Mouse (Mus musculus) cerebellum, adult (tissue): Measurements from ENCODE around the gene Klhl10.

ENCODE experiments used
- ATAC-seq: cut with Nextera tagmentation; 2 replicates; pipeline ENCODE4 v1.9.2; 2017; ENCODE audit warnings: mild to moderate bottlenecking, moderate library complexity, mixed read lengths; ENCODE audit not compliant: insufficient number of reproducible peaks, low FRiP score, low TSS enrichment

Gene Klhl10

DNA sequence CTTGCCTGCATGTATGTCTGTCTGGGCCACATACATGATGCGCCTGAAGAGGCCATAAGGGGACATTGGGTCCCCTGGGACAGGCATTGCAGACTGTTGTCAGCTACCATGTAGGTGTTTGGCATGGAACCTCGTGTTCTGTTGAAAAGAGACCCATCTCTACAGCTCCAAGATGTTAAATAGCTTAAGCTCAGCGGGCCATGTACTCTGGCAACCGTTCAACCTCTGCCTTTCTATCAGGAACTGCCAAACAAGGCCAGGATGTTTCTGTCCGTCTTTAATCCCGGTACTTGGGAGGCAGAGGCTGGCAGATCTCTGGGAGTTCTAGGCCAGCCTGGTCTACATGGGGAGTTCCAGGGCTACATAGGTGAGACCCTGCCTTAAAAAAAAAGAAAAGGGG, 908 bp downstream of the Klhl10 start:
- no peak for ATAC-seq

DNA sequence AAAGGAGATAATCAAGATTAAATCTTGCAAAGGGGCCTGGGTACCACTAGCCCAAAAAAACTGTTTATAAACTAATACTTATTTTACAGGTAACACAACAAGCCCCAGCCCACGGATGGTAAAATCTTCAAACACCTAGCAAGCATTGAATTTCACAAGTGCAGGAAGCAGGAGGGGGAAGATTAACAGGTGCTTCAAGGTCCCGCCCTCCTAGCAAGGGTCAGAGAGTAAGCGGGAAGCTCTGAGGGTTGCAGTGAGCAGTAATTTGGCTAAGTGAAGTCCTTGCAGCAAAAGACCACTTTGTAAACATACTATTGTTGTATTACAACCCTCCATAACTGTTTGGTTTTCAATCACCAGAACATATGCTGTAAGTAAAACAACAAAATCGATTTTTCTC, 15.5 kb downstream of the Klhl10 start:
- ATAC-seq, result no peak

DNA sequence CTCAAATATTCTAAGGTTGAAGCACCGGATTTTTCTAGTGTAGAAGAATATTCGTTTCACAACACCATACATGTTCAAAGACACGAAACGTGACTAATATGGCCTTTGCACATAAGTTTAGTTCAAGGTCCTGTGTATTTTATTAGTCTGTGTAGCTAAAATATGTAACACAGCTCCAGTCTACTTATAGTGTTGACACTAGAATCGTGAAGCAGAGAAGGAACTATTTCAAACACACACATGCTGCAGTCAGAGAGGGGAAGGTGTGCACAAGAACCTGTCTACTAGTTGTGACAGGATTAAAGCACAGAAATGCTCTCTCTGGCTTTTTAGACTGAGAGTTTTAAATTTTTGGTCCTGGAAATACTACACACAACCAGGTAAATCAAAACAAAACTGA, 16.0 kb downstream of the Klhl10 start:
- ATAC-seq, result no peak

DNA sequence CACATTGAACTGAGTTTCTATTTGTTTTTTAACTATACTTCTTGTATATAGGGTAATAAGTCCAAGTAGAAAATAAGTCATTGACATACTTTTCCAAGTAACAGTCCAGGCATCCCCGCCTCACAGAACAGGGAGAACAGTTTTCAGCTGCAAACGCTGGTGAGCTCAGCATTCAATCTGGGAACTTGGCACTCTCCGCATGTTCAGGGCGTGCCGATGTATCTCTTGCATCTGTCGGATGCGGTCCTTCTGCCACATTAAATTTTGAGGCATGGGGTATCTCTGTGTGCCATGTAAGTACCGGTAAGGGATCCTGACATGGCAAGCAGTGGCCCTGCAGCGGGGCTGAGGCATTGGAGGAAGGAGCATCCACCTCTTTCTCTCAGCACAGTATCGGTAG, 21.0 kb downstream of the Klhl10 start:
- no peak for ATAC-seq

DNA sequence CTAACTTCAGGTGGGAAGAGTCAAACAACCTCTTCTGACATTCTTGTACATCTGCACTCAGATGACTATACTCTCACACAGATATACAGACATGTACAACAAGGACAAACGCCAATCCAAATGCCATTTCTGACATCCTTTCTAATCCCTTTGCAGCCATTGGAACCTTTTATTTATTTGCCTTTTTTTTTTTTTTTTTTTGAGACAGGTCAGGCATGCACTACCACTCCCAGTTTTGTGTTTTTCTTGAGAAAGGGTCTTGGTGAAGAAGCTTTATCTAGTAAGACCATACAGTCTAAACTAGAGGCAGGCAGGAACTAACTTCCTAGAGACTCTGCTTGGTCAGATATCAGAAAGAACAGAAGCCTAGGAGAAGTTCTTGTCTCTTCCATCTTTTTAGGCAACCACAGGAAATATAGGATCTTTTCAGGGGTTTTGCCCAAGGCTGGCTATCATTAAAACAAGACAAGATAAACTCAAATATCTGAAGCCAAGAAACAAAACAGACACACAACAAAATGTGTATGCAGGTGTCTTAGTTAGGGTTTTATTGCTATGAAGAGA, 23.6 kb downstream of the Klhl10 start:
- ATAC-seq, result no peak

DNA sequence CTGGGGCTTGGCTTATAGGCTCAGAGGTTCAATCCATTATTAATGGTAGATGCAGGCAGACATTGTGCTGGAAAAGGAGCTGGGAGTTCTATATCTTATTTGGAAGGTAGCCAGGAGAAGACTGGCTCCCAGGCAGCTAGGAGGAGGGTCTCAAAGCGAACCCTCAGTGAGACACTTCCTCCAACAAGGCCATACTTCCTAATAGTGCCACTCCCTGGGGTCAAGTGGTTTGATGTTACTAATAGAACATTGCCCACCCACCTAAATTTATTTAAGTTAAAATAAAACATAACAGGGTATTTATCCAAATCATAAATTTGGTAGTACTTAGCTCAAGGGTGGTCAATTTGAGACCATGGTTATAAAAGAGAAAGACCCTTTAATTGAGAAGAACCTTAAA, 24.1 kb downstream of the Klhl10 start:
- ATAC-seq, result no peak

DNA sequence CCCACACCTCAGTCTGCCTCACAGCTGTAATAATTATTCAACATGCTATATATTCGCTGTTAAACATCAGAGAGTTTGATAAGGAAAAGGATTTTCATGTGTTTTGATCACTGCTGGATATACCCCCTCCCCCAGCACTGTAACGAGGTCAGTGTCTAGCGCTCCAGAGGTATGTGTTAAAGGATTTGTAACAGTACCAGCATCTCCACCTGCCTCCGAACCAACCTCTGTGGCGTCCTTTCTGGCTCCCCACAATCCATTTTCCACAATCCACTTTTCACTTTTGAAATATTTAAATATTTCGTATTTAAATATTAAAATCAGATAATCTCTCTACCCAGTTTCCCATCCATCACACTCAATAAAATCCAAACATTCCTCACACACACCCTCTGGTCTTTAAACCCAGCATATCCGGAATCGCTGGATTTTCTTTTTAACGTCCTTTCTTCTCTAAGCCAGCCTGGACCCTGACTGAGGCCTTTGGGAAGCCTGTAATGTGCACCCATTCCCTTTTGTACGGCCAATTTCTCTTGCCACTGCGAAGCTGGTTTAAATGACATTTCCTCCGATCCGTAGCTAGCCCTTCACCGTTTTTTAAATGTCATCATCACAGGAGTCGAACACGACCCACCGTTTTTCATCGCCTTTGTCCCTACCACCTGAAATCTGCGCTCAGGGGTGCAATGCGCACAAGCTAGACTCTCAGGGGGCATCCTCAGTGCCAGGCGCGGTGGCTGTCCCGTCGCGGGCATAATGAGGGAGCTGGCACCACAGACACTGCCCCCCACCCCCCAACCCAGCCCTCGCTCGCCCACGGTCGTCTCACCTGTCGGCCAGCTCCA, 29.9 kb downstream of the Klhl10 start:
- ATAC-seq, result no peak

DNA sequence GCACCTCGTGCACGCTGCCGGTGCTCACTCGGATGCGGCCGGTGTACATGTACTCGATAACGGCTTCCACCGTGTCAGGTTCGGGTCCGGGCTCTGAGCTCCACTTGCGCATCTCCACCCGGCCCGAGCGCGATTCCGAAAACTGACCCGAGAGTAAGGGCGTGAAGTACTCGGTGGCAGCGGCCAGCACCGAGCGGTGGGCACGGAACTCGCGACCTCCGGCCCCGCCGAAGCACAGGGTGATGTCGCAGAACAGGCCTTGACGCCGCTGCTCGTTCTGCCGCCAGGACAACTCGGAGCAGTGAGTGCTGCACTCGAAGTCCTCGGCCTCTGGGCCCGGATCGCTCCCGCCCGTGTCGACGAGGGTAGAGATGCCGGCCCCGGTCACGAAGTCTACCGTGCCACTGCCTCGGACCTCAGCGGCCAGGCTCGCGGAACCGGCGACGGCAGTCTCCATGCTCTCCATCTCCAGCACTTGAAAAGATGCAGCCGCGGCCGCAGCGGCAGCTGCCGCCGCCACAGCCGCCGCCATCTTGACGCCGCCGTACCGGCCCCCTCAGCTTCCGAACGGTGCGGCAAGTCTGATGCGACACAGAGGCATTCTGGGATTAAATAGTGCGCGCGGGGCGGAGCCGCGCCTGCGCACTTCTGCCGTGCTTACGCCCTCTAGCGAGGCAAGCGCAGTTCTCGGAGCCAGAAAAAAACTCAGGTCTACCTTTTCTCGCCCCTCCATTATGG, 30.6 kb downstream of the Klhl10 start, which contains the start of gene Klhl11:
Gene Klhl11, minus strand, starts transcription at position 545 of the 738 bp plus-strand sequence.
- ATAC-seq, result peak; percentile 78; the same call in 1 of the 2 replicates

DNA sequence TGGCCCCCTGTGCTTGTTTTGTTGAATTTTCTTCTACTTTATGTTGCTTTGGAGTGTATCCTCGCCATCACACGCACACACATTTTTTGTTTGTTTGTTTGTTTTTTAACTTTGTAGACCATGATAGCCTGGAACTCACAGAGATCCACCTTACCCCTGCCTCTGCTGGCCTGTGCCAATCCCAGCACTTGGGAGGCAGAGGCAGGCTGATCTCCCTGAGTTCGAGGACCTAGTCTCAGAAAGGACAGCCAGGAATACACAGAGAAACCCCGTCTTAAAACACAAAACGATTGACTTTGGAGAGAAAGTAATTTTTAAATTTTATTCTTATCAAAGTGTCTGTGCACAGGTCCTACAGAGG, 31.2 kb downstream of the Klhl10 start:
- ATAC-seq, result no peak

DNA sequence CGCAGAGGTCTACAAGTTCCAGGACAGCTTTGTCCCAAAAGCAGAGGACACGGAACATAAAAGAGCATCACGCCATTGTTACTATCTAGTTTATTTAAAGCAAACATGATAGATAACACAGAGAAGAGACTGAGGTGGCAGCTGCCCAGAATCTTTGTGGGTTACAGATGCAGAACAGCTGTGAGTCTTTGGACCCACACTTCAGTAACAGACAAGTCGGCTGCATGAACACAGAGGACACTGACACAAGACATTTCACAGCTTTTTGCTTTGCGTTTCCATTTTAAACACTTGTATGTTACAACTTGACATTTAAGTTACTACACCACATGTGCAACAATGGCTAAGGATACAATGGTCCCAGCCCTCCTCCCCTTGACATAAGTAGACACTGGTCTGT, 34.6 kb downstream of the Klhl10 start:
- ATAC-seq, result no peak

DNA sequence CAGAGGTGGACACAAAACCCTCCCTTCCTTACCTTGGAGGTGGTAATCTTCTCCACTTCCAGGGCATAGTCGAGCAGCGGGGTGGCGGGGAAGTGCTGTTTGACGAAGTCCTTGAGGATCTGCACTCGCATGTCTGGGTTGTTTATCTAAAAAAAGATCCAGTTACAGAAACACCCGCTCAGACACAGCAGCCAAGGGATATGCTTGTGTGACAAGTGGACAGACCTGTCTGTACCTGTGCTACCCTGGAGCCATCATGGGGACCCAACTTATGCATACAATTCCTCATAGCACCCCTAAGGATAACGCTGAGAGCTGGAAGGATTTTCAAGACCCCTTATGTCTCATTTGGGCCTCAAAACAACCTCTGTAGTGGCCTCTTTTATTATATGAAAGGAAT, 37.4 kb downstream of the Klhl10 start:
- no peak for ATAC-seq

DNA sequence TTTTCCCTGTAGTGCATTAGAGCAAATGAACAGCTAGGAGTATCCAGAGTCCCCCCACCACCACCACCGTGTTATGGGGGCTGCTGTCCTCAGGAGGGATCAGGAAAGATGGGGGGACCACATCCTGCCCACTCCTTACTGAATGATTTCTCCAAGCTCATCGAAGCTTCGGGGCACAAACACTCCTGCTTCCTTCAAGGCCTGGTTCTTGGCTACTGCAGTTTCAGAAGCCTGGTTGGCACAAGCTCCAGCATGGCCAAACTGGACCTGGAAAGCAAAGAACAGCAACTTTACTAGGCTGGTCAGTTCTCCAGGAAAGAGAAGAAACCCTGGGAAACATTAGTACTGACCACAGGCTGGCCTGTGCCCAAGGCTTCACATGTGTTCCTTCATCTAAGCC, 42.7 kb downstream of the Klhl10 start:
- ATAC-seq, result no peak

DNA sequence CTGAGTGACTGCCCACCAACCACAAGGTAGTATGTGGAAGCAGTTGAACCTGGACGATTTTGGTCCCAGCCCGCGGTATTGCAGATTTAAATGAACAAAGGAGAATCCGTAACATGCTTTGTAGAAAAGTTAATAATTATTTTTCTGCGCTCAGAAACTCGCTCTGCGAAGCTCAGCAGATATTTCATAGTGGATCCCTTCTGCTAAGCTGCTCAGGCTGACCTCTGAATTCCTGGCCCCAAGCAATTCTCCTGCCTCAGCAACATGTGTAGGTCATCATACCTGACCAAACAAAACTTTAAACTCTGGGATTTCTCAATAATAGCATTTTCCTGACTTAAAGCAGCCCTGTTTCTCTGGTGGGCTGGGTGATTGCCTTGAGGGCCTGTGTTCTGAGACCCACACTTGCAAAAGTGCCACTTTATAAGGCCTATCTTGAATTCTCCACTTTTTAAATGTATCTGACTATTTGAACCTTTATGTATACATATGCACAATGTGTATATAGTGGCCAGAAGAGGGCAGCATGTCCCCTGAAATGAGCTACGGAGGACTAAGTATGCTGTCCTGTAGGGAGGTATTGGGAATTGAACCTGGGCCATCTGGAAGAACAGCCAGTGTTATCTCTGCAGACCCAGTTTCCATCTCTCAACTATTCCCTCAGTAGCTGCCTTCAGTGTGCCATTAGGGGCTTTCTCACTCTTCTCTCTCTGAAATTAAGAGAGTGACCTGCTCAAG, 44.3 kb downstream of the Klhl10 start:
- no peak for ATAC-seq

DNA sequence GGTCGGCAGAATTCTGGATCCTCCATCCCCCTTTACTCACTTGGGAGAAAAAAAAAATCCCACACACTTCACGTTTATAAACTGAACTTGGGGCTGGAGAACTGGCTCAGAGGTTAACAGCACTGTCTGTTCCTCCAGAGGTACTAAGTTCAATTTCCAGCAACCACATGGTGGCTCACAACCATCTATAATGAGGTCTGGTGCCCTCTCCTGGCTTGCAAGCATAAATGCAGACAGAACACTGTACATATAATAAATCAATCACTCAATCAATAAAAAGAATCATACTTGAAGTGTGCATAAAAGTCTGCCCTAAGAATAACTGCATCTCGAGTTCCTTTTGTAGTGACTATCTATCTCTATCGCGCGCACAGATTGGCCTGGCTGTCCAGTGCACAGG, 49.2 kb downstream of the Klhl10 start:
- ATAC-seq, result no peak

DNA sequence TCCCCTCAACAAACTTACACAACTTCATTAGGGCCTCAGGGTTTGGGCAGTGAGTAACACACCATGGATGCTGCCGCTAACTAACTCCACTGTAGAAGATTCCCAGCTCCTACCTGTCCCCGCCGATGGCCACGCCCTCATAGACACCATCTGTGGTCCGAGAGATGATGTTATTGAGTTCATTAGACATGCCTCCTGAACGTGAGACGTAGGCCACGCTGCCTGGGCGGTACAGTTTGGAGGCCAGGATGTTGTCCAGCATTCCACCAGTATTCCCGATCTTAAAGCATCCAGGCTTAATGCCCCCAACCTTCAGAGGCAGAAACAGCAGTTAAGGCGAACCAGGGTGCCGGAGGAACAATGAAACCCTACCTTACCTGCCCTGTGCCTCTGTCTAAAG, 52.1 kb downstream of the Klhl10 start:
- ATAC-seq, result no peak

DNA sequence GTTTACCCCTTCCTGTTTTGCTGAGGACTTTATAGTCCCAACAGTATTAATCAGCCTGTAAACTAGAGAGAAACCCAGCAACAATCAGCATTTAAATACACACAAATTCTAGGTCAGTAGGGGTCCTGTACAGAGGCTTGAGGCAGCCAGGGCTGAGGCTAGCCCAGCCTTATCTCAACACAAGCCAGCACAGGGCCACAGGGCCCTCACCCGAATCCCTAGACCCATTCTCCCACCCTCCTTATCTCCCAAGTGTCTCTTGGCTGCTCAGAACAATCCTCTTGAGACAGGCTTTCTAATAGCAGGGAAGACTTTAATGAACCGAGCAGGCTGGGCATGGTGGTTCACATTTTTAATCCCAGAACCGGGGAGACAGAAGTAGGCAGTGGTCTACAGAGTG, 58.5 kb downstream of the Klhl10 start:
- no peak for ATAC-seq

DNA sequence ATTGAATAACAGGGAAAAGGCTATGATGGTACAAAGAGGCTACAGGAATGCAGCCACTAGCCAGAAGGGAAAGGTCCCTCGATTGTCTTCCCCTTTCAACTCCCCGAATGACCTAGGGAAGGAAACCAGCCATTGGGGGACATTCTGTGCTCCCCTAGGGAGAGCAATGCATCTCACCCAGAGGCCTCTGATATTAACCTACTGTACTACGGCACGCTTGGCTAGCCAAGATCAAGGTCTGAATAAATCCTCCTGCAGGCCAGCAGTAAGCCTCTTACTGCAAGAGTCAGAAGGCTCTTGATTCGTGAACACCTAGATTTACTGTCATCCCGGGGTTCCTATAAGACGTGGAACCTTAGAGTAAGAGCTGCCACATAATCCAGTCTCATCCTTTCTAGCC, 58.9 kb downstream of the Klhl10 start:
- ATAC-seq, result no peak

DNA sequence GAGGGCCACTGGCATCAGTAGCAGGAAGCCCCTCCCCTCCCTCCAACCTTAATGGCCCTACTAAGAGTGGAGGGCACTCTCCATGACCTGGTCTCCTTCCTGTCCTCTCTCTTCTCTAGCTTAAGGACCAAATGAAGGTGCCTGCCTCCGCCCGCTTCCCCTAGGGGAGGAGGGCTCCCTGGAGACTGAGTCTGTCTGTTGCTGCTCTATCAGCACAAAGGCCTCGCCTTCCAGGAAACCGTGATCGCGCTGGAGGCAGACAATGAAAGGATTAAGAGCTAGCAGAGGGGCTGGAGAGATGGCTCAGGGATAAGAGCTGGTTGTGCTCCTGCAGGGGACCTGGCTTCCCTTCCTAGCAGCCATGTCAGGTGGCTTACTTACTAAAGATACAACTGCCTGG, 59.6 kb downstream of the Klhl10 start:
- no peak for ATAC-seq

DNA sequence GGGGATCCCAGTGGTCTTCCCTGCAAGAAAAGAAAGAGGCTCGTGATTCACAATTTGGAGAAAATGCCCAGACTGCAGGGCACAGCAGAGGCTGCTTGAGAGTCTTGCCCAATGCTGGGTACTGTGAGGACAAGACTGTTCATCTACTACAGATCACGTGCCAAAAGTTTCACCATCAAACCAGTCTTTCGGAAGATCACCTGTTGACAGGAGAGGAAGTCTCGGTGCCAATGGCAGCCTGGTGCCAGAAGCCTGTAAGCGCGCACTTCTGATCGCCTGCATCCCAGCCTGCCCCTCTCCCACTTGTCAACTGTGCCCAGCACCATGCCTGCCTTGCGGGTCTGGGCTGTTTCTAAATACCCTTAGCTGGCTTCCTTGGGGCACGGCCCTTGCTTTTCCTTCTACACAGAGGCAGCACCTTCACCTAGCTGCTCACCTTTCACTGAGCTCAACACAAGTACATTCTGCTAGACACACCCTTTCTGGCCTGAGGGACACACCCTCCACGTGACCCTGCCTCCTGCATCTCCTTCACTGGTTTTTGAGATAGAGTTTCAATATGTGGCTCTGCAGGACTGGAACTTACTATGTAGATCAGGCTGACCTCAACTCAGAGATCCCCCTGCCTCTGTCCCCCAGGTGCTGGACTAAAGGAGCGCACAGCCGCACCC, 63.4 kb downstream of the Klhl10 start:
- ATAC-seq, result no peak

DNA sequence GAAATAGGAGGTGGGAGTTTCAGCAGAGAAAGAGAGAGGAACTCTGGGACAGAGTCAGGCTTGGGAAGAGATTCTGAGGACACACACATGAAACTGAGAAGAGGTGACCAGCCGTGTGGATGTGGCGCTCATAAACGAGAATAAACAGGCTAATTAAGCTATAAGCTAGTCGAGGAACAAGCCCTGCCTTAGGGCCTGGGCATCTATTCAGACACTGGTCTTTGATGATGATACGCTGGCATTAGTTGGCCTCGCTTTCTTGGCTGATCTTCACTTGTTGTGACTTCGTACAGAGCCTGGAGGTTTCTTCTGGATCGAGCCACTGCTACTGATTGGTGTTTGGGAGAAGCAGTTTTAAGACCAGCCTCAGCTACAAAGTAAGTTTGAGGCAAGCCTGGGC, 64.3 kb downstream of the Klhl10 start:
- no peak for ATAC-seq
